Mouse (Mus musculus) lung, embryonic 16.5 days (tissue): ENCODE measurements around the gene Gpr84. TPM values are rescaled to one million over a fixed set of nuclear protein-coding genes. Genes with fewer than 3 reads are reported as not detected.
A peak's percentile ranks its signal among the peaks of the same experiment; 100 is the strongest.

Experiments used
- ATAC-seq: fragments of 200-750 bp; cut with Nextera tagmentation; 2 replicates; pipeline ENCODE4 v1.8.0; 2017; ENCODE audit warnings: low read depth, mild to moderate bottlenecking, moderate library complexity
- H3K27ac ChIP-seq: fragments of 300-500 bp; sonication (generic); 2 replicates; pipeline ENCODE4 v1.5.1; 2014; ENCODE audit warnings: mild to moderate bottlenecking, control low read depth, low read length
- H3K27me3 ChIP-seq: fragments of 300-500 bp; sonication (generic); 2 replicates; pipeline ENCODE4 v1.6.1; 2014; ENCODE audit warnings: low read depth, low read length, mixed read lengths; ENCODE audit not compliant: control insufficient read depth, insufficient read depth
- H3K36me3 ChIP-seq: fragments of 300-500 bp; sonication (generic); 2 replicates; pipeline ENCODE4 v1.6.1; 2014; ENCODE audit warnings: low read length; ENCODE audit not compliant: control insufficient read depth, insufficient read depth
- H3K4me1 ChIP-seq: fragments of 300-500 bp; sonication (generic); replicated peaks from 2 replicates; pipeline ENCODE4 v1.6.1; 2014; ENCODE audit warnings: low read length, mixed read lengths; ENCODE audit not compliant: control insufficient read depth, insufficient read depth
- H3K4me2 ChIP-seq: fragments of 300-500 bp; sonication (generic); 2 replicates; pipeline ENCODE4 v1.6.1; 2014; ENCODE audit warnings: low read depth, low read length, control low read depth
- H3K4me3 ChIP-seq: fragments of 300-500 bp; sonication (generic); 2 replicates; pipeline ENCODE4 v1.5.1; 2014; ENCODE audit warnings: mild to moderate bottlenecking, low read length, control low read depth
- H3K9ac ChIP-seq: fragments of 300-500 bp; sonication (generic); 2 replicates; pipeline ENCODE4 v1.6.1; 2014; ENCODE audit warnings: low read length, control low read depth
- H3K9me3 ChIP-seq: fragments of 300-500 bp; sonication (generic); 2 replicates; pipeline ENCODE4 v1.6.1; 2016; ENCODE audit warnings: low read length; ENCODE audit not compliant: control insufficient read depth
- WGBS: fragments of 180-500 bp; shearing (Covaris S2); extraction: QIAGEN DNeasy Blood & Tissue Kit; methylation state at CpG from one replicate; pipeline ENCODE4 v1.1.7; 2014; 5-methylcytosine and 5-hydroxymethylcytosine counted together
- polyA plus RNA-seq: library from polyadenylated mRNA; unstranded; fragments of >200 nt; fragmentation: Nextera tagmentation; extraction: Ambion mirVana; gene quantifications from 2 replicates; pipeline ENCODE4 v1.2.1, GENCODE M21; 2015

Gene Gpr84
- 0.44 TPM in 1 of 2 replicates, not detected in the other for polyA plus RNA-seq

- H3K27ac ChIP-seq = no peak within 1 kb of the TSS
- 33% methylated on average over 6 of the region's 6 CpGs for WGBS
- ATAC-seq = no peak
Observed at GRCm38 (mm10) chr15:103310365-103310910, at the start of gene Gpr84. TSS of gene Gpr84 (minus strand) at chr15:103310612.

GRCm38 (mm10) chr15:103359869-103360602 lies 49.6 kb upstream of the Gpr84 start:
- 93% methylated on average over 5 of the region's 5 CpGs for WGBS
- no peaks in the 10 kb centered on the region for H3K27me3 ChIP-seq
- H3K36me3 ChIP-seq = peaks cover 7% of the 10 kb centered on the region
- H3K4me2 ChIP-seq = no peak overlapping the region
- H3K9me3 ChIP-seq = no peaks in the 10 kb centered on the region
- H3K27ac ChIP-seq = no peak overlapping the region
- H3K9ac ChIP-seq = no peak overlapping the region
- no peak overlapping the region for H3K4me3 ChIP-seq
- peaks cover 26% of the 10 kb centered on the region for H3K4me1 ChIP-seq
- no peak for ATAC-seq

More at GRCm38 (mm10) chr15:103310365-103310910, at the start of gene Gpr84:
- Histone ChIP-seq H3K4me3 (no peak within 1 kb of the TSS), H3K27me3 (peaks cover 3% of the 10 kb centered on the region; the same call in 1 of the 2 replicates), H3K9me3 (no peaks in the 10 kb centered on the region), H3K36me3 (no peaks in the 10 kb centered on the region), H3K4me1 (peaks cover 44% of the 10 kb centered on the region), H3K9ac (no peak within 1 kb of the TSS), H3K4me2 (no peak within 1 kb of the TSS)

DNA sequence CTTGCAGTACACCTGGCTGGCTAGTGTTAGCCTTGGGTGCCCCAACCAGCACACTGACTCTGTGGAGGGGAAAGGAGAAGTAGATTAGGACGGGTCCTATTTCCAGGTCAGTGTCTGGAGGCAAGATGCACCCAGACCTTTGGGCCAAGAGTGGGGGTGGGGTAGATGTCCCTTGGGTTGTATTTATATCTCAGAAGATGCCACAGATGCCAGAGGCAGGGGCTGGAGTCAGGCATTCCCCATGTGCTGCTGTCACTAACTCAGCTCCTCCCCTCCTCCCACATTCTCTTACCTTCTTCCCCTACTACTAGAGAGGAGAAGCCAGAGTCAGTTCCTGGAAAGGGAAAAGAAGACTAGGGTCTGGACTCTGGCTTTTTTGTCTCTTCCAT lies 48.7 kb upstream of the Gpr84 start:
- ATAC-seq = 0 out of 2 replicates have a peak, but pooled peaks have one; percentile 12
- H3K36me3 ChIP-seq = peaks cover 9% of the 10 kb centered on the region
- no peak overlapping the region for H3K4me2 ChIP-seq

DNA sequence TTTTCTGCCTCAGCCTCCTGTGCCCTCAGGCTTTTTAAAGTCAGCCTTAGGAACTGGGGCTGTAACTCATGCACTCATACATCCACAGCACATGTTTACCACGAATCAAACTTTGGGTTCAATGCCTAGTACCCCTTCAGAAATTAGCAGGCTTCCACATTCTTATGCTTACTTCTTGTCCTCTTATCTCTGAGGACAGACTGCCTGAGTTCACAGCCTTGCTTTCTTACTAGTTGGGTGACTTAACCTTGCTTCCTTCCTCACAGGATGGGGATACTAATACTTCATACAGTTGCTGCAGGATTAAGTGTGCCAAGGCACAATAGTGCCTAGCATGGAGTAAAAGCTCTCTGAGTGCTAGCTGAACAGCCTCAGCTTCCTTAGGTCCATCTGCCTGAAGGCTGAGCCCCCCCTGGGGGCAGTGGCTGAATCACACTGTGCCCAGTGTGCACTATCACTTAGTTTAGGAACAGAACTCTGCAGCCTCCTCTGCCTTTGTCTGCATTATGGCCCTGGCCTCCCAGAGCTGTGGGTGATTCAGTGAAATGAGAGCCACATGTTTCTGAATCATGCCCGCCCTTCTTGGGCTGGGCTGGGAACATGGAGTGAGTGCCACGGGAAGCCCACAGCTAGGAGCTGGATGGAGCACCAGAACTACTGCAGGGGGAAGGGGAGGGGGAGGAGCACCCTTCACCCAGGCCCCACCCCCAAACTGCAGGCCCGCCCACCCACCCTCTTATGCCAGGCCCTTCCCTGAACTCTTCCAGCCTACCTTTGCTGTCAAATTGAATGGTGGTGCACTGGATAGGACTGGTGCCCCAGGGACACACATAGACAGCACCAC lies 48.1 kb upstream of the Gpr84 start:
- Histone ChIP-seq H3K4me2 (no peak overlapping the region), H3K9ac (no peak overlapping the region), H3K9me3 (no peaks in the 10 kb centered on the region), H3K27ac (peak overlapping the region; percentile 62), H3K4me3 (no peak overlapping the region), H3K36me3 (peaks cover 9% of the 10 kb centered on the region), H3K4me1 (peaks cover 19% of the 10 kb centered on the region), H3K27me3 (no peaks in the 10 kb centered on the region)
- WGBS = 29% methylated on average over 4 of the region's 4 CpGs
- peak; percentile 53 for ATAC-seq

More for the DNA sequence above, 48.7 kb upstream of the Gpr84 start:
- Histone ChIP-seq H3K4me1 (peaks cover 19% of the 10 kb centered on the region), H3K9me3 (no peaks in the 10 kb centered on the region), H3K27ac (no peak overlapping the region), H3K27me3 (no peaks in the 10 kb centered on the region), H3K9ac (no peak overlapping the region), H3K4me3 (no peak overlapping the region)
- WGBS = 39% methylated on average over 1 of the region's 1 CpGs

- Histone ChIP-seq H3K27ac (peak overlapping the region; percentile 62), H3K27me3 (no peaks in the 10 kb centered on the region), H3K4me1 (peaks cover 19% of the 10 kb centered on the region), H3K36me3 (peaks cover 9% of the 10 kb centered on the region), H3K9me3 (no peaks in the 10 kb centered on the region), H3K4me3 (no peak overlapping the region), H3K9ac (no peak overlapping the region), H3K4me2 (no peak overlapping the region)
- ATAC-seq = no peak
- 71% methylated on average over 4 of the region's 4 CpGs for WGBS
Observed at GRCm38 (mm10) chr15:103357817-103358216, 47.4 kb upstream of the Gpr84 start.

DNA sequence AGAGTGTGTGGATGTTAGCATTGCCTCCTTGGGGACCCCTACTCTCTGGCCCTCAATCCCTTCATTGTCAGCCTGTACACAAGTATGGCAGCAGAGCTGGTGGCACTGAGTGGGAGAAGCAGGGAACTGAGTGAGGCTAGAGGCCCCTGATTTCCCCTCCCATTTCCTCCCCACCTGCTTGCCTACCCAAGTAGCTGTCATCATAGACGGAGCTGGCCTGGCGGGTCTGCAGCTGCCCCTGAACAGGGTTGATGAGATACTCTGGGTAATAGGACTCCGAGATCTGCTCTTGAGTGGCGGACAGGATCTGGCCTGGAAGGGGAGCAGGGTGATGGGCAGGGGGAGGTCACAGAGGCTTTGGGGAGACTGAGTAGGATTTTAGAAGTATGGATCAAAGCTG lies 45.7 kb upstream of the Gpr84 start:
- Histone ChIP-seq H3K4me1 (peaks cover 16% of the 10 kb centered on the region), H3K36me3 (peaks cover 21% of the 10 kb centered on the region), H3K9me3 (no peaks in the 10 kb centered on the region), H3K27ac (no peak overlapping the region), H3K27me3 (no peaks in the 10 kb centered on the region), H3K9ac (no peak overlapping the region), H3K4me3 (no peak overlapping the region), H3K4me2 (no peak overlapping the region)
- WGBS = 64% methylated on average over 4 of the region's 4 CpGs
- no peak for ATAC-seq

GRCm38 (mm10) chr15:103355420-103355819 lies 45.0 kb upstream of the Gpr84 start:
- Histone ChIP-seq H3K9ac (no peak overlapping the region), H3K4me3 (no peak overlapping the region), H3K9me3 (no peaks in the 10 kb centered on the region), H3K27ac (no peak overlapping the region), H3K4me1 (peaks cover 16% of the 10 kb centered on the region), H3K4me2 (no peak overlapping the region), H3K36me3 (peaks cover 24% of the 10 kb centered on the region), H3K27me3 (no peaks in the 10 kb centered on the region)
- 66% methylated on average over 4 of the region's 4 CpGs for WGBS
- no peak for ATAC-seq

- H3K9ac ChIP-seq = no peak overlapping the region
- H3K36me3 ChIP-seq = peaks cover 28% of the 10 kb centered on the region
- ATAC-seq = no peak
- no peak overlapping the region for H3K27ac ChIP-seq
- H3K9me3 ChIP-seq = no peaks in the 10 kb centered on the region
- no peak overlapping the region for H3K4me3 ChIP-seq
- no peak overlapping the region for H3K4me2 ChIP-seq
- H3K27me3 ChIP-seq = no peaks in the 10 kb centered on the region
- 86% methylated on average over 2 of the region's 2 CpGs for WGBS
- peaks cover 11% of the 10 kb centered on the region for H3K4me1 ChIP-seq
Observed at GRCm38 (mm10) chr15:103354690-103355089, 44.3 kb upstream of the Gpr84 start.
